Mouse (Mus musculus) cerebellum, adult 2 months (tissue): Measurements from ENCODE around the gene Adam3. TPM values are rescaled to one million over a fixed set of nuclear protein-coding genes. Genes with fewer than 3 reads are reported as not detected.

Experiments used
- DNase-seq, 2 experiments: peaks; one replicate each; pipeline ENCODE4 v3.0.0; 2021
- H3K27ac ChIP-seq: fragments of 200-500 bp; 2 replicates; pipeline ENCODE4 v1.5.1; 2012; ENCODE audit warnings: low read length, control low read depth, inconsistent platforms; ENCODE audit not compliant: insufficient read depth
- H3K27me3 ChIP-seq: fragments of 200-500 bp; 2 replicates; pipeline ENCODE4 v1.6.1; 2012; ENCODE audit warnings: inconsistent platforms, mild to moderate bottlenecking, low read length, moderate library complexity; ENCODE audit not compliant: control insufficient read depth, insufficient read depth
- H3K4me1 ChIP-seq: fragments of 200-500 bp; 2 replicates; pipeline ENCODE4 v1.6.1; 2011; ENCODE audit warnings: low read length; ENCODE audit not compliant: control insufficient read depth, insufficient read depth
- H3K4me3 ChIP-seq: fragments of 200-500 bp; replicated peaks from 2 replicates; pipeline ENCODE3; 2011; ENCODE audit warnings: mild to moderate bottlenecking, low read depth, low read length, control low read depth; ENCODE audit not compliant: insufficient read depth
- CTCF ChIP-seq: fragments of 200-500 bp; IDR thresholded peaks from 2 replicates; pipeline ENCODE4 v1.5.1; 2011; ENCODE audit warnings: low read depth, mild to moderate bottlenecking, control low read depth, low read length, moderate library complexity, borderline replicate concordance; ENCODE audit not compliant: insufficient read depth
- POLR2A ChIP-seq: fragments of 200-500 bp; IDR thresholded peaks from 2 replicates; pipeline ENCODE4 v1.6.1; 2011; ENCODE audit warnings: low read length, control low read depth, borderline replicate concordance; ENCODE audit not compliant: insufficient read depth
- WGBS: fragments of 180-500 bp; shearing (Covaris S2); methylation state at CpG from one replicate; pipeline ENCODE4 v1.1.7; 2018; 5-methylcytosine and 5-hydroxymethylcytosine counted together
- polyA plus RNA-seq: library from polyadenylated mRNA; depleted of rRNA; stranded (reverse); fragments of >200 nt; gene quantifications from 2 replicates; pipeline ENCODE4 v1.2.3, GENCODE M21; 2012; rRNA removed

Gene Adam3
- 0.05 and 0.11 TPM in 2 replicates for polyA plus RNA-seq

GRCm38 (mm10) chr8:24725630-24726029 lies at the start of gene Adam3:
Adam3 (minus strand) TSS chr8:24725852.
- TF ChIP-seq CTCF (no peak), POLR2A (no peak)
- Histone ChIP-seq H3K27ac (no peak within 1 kb of the TSS), H3K4me1 (peaks cover 2% of the 10 kb centered on the region; the same call in 1 of the 2 replicates), H3K4me3 (no peak within 1 kb of the TSS), H3K27me3 (no peaks in the 10 kb centered on the region)
- WGBS = 34% methylated on average over 11 of the region's 11 CpGs
- DNase-seq = no peak

GRCm38 (mm10) chr8:24724886-24725626 lies 596 bp downstream of the Adam3 start:
- Histone ChIP-seq H3K27ac (no peak overlapping the region), H3K27me3 (no peaks in the 10 kb centered on the region; the same call in 1 of the 2 replicates), H3K4me1 (peaks cover 2% of the 10 kb centered on the region; the same call in 1 of the 2 replicates), H3K4me3 (no peak overlapping the region)
- TF ChIP-seq POLR2A (no peak), CTCF (no peak)
- WGBS = 63% methylated on average over 16 of the region's 16 CpGs
- DNase-seq = no peak

Other genes with a start within 250 kb of the Adam3 start
- 0.05 and 0.10 TPM in 2 replicates for gene Adam5, start 98.5 kb upstream of the Adam3 start, polyA plus RNA-seq